Mouse (Mus musculus) ES-CJ7 (cell line): ENCODE data around the gene Ostm1.
A peak's percentile ranks its signal among the peaks of the same experiment; 100 is the strongest.

ENCODE experiments used
- DNase-seq: peaks from one replicate; pipeline ENCODE4 v3.0.0; 2011; ENCODE audit warnings: low read depth, low spot score

Ostm1 gene

GRCm38 (mm10) chr10:42678755-42679364 is 95.2 kb downstream of the Ostm1 start:
- DNase-seq = peak; percentile 87

GRCm38 (mm10) chr10:42679586-42679985 is 96.0 kb downstream of the Ostm1 start:
- DNase-seq = no peak

GRCm38 (mm10) chr10:42680582-42681001 is 97.0 kb downstream of the Ostm1 start:
- peak; percentile 78 for DNase-seq

- DNase-seq = no peak
Observed at GRCm38 (mm10) chr10:42682421-42682820, 98.8 kb downstream of the Ostm1 start.

- DNase-seq = no peak
Observed at GRCm38 (mm10) chr10:42687873-42688272, 104.3 kb downstream of the Ostm1 start.

GRCm38 (mm10) chr10:42689694-42690093 is 106.1 kb downstream of the Ostm1 start:
- no peak for DNase-seq

GRCm38 (mm10) chr10:42690233-42691028 is 106.8 kb downstream of the Ostm1 start:
- no peak for DNase-seq

GRCm38 (mm10) chr10:42691051-42691450 is 107.4 kb downstream of the Ostm1 start:
- no peak for DNase-seq

- no peak for DNase-seq
Observed at GRCm38 (mm10) chr10:42692095-42692494, 108.5 kb downstream of the Ostm1 start.

- DNase-seq = no peak
Observed at GRCm38 (mm10) chr10:42692794-42693193, 109.2 kb downstream of the Ostm1 start.

- DNase-seq = no peak
Observed at GRCm38 (mm10) chr10:42693482-42693881, 109.9 kb downstream of the Ostm1 start.

GRCm38 (mm10) chr10:42696361-42696760 is 112.7 kb downstream of the Ostm1 start:
- no peak for DNase-seq

GRCm38 (mm10) chr10:42697007-42697406 is 113.4 kb downstream of the Ostm1 start:
- DNase-seq = peak; percentile 93

- no peak for DNase-seq
Observed at GRCm38 (mm10) chr10:42698375-42698774, 114.8 kb downstream of the Ostm1 start.

- no peak for DNase-seq
Observed at GRCm38 (mm10) chr10:42698994-42699393, 115.4 kb downstream of the Ostm1 start.

GRCm38 (mm10) chr10:42702111-42702510 is 118.5 kb downstream of the Ostm1 start:
- no peak for DNase-seq

GRCm38 (mm10) chr10:42714676-42715075 is 131.1 kb downstream of the Ostm1 start:
- DNase-seq = no peak

- peak; percentile 57 for DNase-seq
Observed at GRCm38 (mm10) chr10:42715366-42716035, 131.9 kb downstream of the Ostm1 start.

GRCm38 (mm10) chr10:42722116-42722515 is 138.5 kb downstream of the Ostm1 start:
- no peak for DNase-seq

GRCm38 (mm10) chr10:42723275-42724232 is 139.9 kb downstream of the Ostm1 start:
- DNase-seq = no peak

- DNase-seq = no peak
Observed at GRCm38 (mm10) chr10:42729607-42730006, 146.0 kb downstream of the Ostm1 start.
